Mouse (Mus musculus) lung, postnatal 0 days (tissue): Measurements from ENCODE around the gene Tmem45b.

Experiments
- CTCF ChIP-seq: IDR thresholded peaks from 2 replicates; pipeline ENCODE4 v1.5.1; 2016; ENCODE audit warnings: antibody characterized with exemption, mild to moderate bottlenecking
- EP300 ChIP-seq: IDR thresholded peaks from 2 replicates; pipeline ENCODE4 v1.6.1; 2016; ENCODE audit warnings: antibody characterized with exemption, mild to moderate bottlenecking, control low read depth

GRCm38 (mm10) chr9:31418821-31419220 is 45.4 kb downstream of the Tmem45b start:
- no peak for TF ChIP-seq CTCF
- no peak for TF ChIP-seq EP300
